9 mouse cellular contexts compared by ENCODE assay signal in genomic region chr9:63124512-63124911, GRCm38 (mm10). TPM values are rescaled to one million over a fixed set of nuclear protein-coding genes. Genes with fewer than 3 reads are reported as not detected.
DNase-seq lines count a peak whose midpoint lies in the region; ATAC-seq lines count a peak whose summit lies in the region.
"Had no signal": no experiment of that assay in that cellular context is flagged by ENCODE, and none has a peak within 500 bp of the region (broad histone marks: within the 10 kb centered on the region; RNA-seq: fewer than 3 reads in every experiment).

No protein-coding gene starts in this region.

- ATAC-seq in embryonic facial prominence, embryonic 13.5 days (ENCODE audit: insufficient number of reproducible peaks, insufficient read depth, low FRiP score, low TSS enrichment, low read depth) = no peak
- no peak for ATAC-seq in hindbrain, embryonic 12.5 days (ENCODE audit: low FRiP score)
- ATAC-seq in neural tube, embryonic 13.5 days (ENCODE audit: low read depth) = peak; percentile 12; the same call in 1 of the 2 replicates
- ATAC-seq in neural tube, embryonic 15.5 days (ENCODE audit: low FRiP score) = no peak

- peak overlapping the region; percentile 81; the same call in 1 of the 2 replicates for H3K4me2 ChIP-seq in embryonic facial prominence, embryonic 13.5 days
- H3K4me2 ChIP-seq in hindbrain, embryonic 12.5 days (replicated peaks) = no peak overlapping the region
- H3K4me2 ChIP-seq in neural tube, embryonic 13.5 days = no peak overlapping the region; the same call in 1 of the 2 replicates
- no peak overlapping the region for H3K4me2 ChIP-seq in neural tube, embryonic 15.5 days

- H3K9ac ChIP-seq in embryonic facial prominence, embryonic 13.5 days = no peak overlapping the region
- no peak overlapping the region for H3K9ac ChIP-seq in hindbrain, embryonic 12.5 days
- no peak overlapping the region for H3K9ac ChIP-seq in neural tube, embryonic 13.5 days
- H3K9ac ChIP-seq in neural tube, embryonic 15.5 days (replicated peaks) = no peak overlapping the region

- no peak overlapping the region for H3K4me3 ChIP-seq in embryonic facial prominence, embryonic 13.5 days
- no peak overlapping the region for H3K4me3 ChIP-seq in embryonic facial prominence, embryonic 10.5 days
- H3K4me3 ChIP-seq in hindbrain, embryonic 10.5 days = peak overlapping the region; percentile 59; the same call in 1 of the 2 replicates
- H3K4me3 ChIP-seq in hindbrain, embryonic 12.5 days = no peak overlapping the region
- H3K4me3 ChIP-seq in neural tube, embryonic 13.5 days = no peak overlapping the region
- no peak overlapping the region for H3K4me3 ChIP-seq in neural tube, embryonic 15.5 days (replicated peaks)

- DNase-seq in embryonic facial prominence, embryonic 10.5 days (ENCODE audit: low spot score) = no peak
- DNase-seq in hindbrain, embryonic 10.5 days (ENCODE audit: low spot score) = no peak
- no peak for DNase-seq in ovary, postnatal 36 days (ENCODE audit: low spot score)
- DNase-seq in layer of hippocampus, postnatal 10 days (ENCODE audit: low spot score in 2 of 2) = no peak

- no peaks in the 10 kb centered on the region for H3K36me3 ChIP-seq in embryonic facial prominence, embryonic 13.5 days
- no peaks in the 10 kb centered on the region for H3K36me3 ChIP-seq in embryonic facial prominence, embryonic 10.5 days (replicated peaks)
- no peaks in the 10 kb centered on the region for H3K36me3 ChIP-seq in hindbrain, embryonic 10.5 days
- H3K36me3 ChIP-seq in hindbrain, embryonic 12.5 days = no peaks in the 10 kb centered on the region
- H3K36me3 ChIP-seq in neural tube, embryonic 13.5 days = no peaks in the 10 kb centered on the region
- H3K36me3 ChIP-seq in neural tube, embryonic 15.5 days = no peaks in the 10 kb centered on the region
- H3K36me3 ChIP-seq: embryonic facial prominence, embryonic 12.5 days had no signal

- H3K27me3 ChIP-seq in embryonic facial prominence, embryonic 13.5 days = 0 out of 2 replicates have a peak, but pooled peaks cover 6% of the 10 kb centered on the region
- H3K27me3 ChIP-seq in embryonic facial prominence, embryonic 10.5 days (replicated peaks; ENCODE audit: low read depth, poor library complexity, severe bottlenecking) = peaks cover 16% of the 10 kb centered on the region; the same call in 1 of the 2 replicates
- peaks cover 11% of the 10 kb centered on the region for H3K27me3 ChIP-seq in hindbrain, embryonic 10.5 days (ENCODE audit: insufficient read depth, poor library complexity, severe bottlenecking)
- no peaks in the 10 kb centered on the region; the same call in 1 of the 2 replicates for H3K27me3 ChIP-seq in hindbrain, embryonic 12.5 days
- peaks cover 11% of the 10 kb centered on the region for H3K27me3 ChIP-seq in neural tube, embryonic 13.5 days
- H3K27me3 ChIP-seq in neural tube, embryonic 15.5 days (replicated peaks) = peaks cover 6% of the 10 kb centered on the region; the same call in 1 of the 2 replicates
- H3K27me3 ChIP-seq: embryonic facial prominence, embryonic 12.5 days had no signal

- peaks cover 11% of the 10 kb centered on the region for H3K4me1 ChIP-seq in embryonic facial prominence, embryonic 13.5 days
- H3K4me1 ChIP-seq in embryonic facial prominence, embryonic 10.5 days = peaks cover 9% of the 10 kb centered on the region
- H3K4me1 ChIP-seq in hindbrain, embryonic 10.5 days (replicated peaks) = peaks cover 7% of the 10 kb centered on the region; the same call in 1 of the 2 replicates
- H3K4me1 ChIP-seq in hindbrain, embryonic 12.5 days = peaks cover 5% of the 10 kb centered on the region; the same call in 1 of the 2 replicates
- H3K4me1 ChIP-seq in neural tube, embryonic 13.5 days (replicated peaks) = peaks cover 4% of the 10 kb centered on the region; the same call in 1 of the 2 replicates
- peaks cover 6% of the 10 kb centered on the region; the same call in 1 of the 2 replicates for H3K4me1 ChIP-seq in neural tube, embryonic 15.5 days
- H3K4me1 ChIP-seq: embryonic facial prominence, embryonic 12.5 days had no signal

- H3K27ac ChIP-seq in embryonic facial prominence, embryonic 13.5 days = no peak overlapping the region
- H3K27ac ChIP-seq in embryonic facial prominence, embryonic 10.5 days (replicated peaks) = no peak overlapping the region
- H3K27ac ChIP-seq in hindbrain, embryonic 10.5 days = no peak overlapping the region
- H3K27ac ChIP-seq in hindbrain, embryonic 12.5 days = no peak overlapping the region
- no peak overlapping the region for H3K27ac ChIP-seq in neural tube, embryonic 13.5 days (replicated peaks)
- H3K27ac ChIP-seq in neural tube, embryonic 15.5 days (replicated peaks) = no peak overlapping the region

- H3K9me3 ChIP-seq in embryonic facial prominence, embryonic 13.5 days = no peaks in the 10 kb centered on the region
- no peaks in the 10 kb centered on the region for H3K9me3 ChIP-seq in embryonic facial prominence, embryonic 10.5 days
- no peaks in the 10 kb centered on the region for H3K9me3 ChIP-seq in hindbrain, embryonic 10.5 days
- no peaks in the 10 kb centered on the region for H3K9me3 ChIP-seq in hindbrain, embryonic 12.5 days (replicated peaks)
- H3K9me3 ChIP-seq in neural tube, embryonic 13.5 days = no peaks in the 10 kb centered on the region
- H3K9me3 ChIP-seq in neural tube, embryonic 15.5 days (replicated peaks) = no peaks in the 10 kb centered on the region
- H3K9me3 ChIP-seq: embryonic facial prominence, embryonic 12.5 days had no signal

- WGBS in embryonic facial prominence, embryonic 13.5 days = 42% methylated on average over 9 of the region's 9 CpGs
- WGBS in embryonic facial prominence, embryonic 10.5 days = 47% methylated on average over 9 of the region's 9 CpGs
- 55% methylated on average over 9 of the region's 9 CpGs for WGBS in hindbrain, embryonic 10.5 days
- WGBS in hindbrain, embryonic 12.5 days = 53% methylated on average over 9 of the region's 9 CpGs
- 48% methylated on average over 9 of the region's 9 CpGs for WGBS in neural tube, embryonic 13.5 days
- 54% methylated on average over 9 of the region's 9 CpGs for WGBS in neural tube, embryonic 15.5 days

RNA-seq across cellular contexts. Expression of gene Skor1, which starts 24.2 kb away (rescaled TPM):
- 0.58 TPM in 1 of 2 replicates, not detected in the other for polyA plus RNA-seq in embryonic facial prominence, embryonic 13.5 days (2015; fragmentation: Nextera tagmentation; extraction: Ambion mirVana)
- 0.06 and 0.10 TPM in 2 replicates for polyA plus RNA-seq in embryonic facial prominence, embryonic 10.5 days (2016; fragmentation: Nextera tagmentation; extraction: Ambion mirVana)
- polyA plus RNA-seq in hindbrain, embryonic 10.5 days (2016; fragmentation: Nextera tagmentation; extraction: Ambion mirVana) = 0.68 and 6.8 TPM in 2 replicates
- 24.0 and 27.1 TPM in 2 replicates for polyA plus RNA-seq in hindbrain, embryonic 12.5 days (2016; fragmentation: Nextera tagmentation; extraction: Ambion mirVana)
- polyA plus RNA-seq in neural tube, embryonic 13.5 days (2015; fragmentation: Nextera tagmentation; extraction: Ambion mirVana) = 25.4 and 27.9 TPM in 2 replicates
- polyA plus RNA-seq in neural tube, embryonic 15.5 days (2015; fragmentation: Nextera tagmentation; extraction: Ambion mirVana) = 12.2 and 18.7 TPM in 2 replicates
- total RNA-seq in layer of hippocampus, postnatal 10 days (2021) = under 1 TPM; 0.09 to 0.20 TPM
